Mouse (Mus musculus): Measurements from ENCODE around the gene Xylt1. TPM values are rescaled to one million over a fixed set of nuclear protein-coding genes. Genes with fewer than 3 reads are reported as not detected.

Xylt1 gene
- total RNA-seq, 2 experiments from 2014 or later: 7.6 to 8.6 TPM

DNA sequence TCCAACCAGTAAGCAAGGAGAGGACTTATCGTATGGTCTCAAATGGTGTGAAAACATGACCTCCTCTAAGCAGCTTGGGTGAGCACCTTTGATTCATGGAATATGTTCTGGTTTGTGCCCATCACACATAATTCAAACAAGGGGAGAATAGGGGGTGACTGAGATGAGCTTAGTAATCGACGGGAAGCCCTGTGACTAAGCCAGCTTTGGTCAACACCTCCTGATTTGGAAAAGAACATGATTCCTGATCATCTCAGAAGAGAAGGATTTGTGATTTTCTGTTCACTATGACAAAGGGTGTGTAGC, 306.2 kb downstream of the Xylt1 start:
- no peak for DNase-seq (ENCODE audit: low spot score in 2 of 2)

DNA sequence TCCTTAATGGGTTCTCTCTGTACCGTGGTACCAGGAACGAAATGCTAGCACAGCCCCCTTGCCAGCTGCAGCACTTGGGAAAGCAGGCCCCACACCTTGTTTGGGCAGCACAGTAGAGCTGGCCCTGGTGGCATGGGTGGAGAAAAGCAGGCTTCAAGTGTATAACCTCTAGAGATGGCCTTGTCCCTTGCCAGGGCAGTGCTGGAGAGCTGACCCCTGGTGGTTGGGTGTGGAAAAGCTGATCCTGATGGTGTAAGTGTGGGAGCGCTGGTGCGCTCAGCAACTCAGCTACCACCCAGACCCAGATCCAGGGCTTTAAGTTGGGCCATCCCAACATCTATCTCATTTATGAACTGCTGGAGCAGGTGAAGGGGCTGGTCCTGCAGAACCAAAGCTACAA, 314.8 kb downstream of the Xylt1 start:
- no peak for DNase-seq (ENCODE audit: low spot score in 2 of 2)

DNA sequence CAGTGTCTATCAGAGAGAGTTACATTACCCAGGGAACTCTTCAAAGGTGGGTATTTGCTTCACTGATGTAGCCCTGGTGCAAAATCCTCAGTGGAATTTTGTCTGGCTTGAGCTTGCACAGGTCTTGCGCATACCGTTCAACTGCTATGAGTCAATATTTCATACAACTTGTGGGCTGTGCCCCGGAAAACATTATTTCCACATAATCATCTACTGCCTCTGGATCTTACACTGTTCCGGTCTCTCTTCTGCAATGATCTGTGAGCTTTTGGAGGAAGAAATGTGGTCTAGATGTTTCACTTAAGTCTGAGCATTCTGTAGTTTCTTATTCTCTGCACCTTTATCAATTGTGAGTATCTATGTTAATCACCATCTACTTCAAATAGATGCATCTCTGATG, 316.9 kb downstream of the Xylt1 start:
- no peak for DNase-seq (ENCODE audit: low spot score in 2 of 2)

DNA sequence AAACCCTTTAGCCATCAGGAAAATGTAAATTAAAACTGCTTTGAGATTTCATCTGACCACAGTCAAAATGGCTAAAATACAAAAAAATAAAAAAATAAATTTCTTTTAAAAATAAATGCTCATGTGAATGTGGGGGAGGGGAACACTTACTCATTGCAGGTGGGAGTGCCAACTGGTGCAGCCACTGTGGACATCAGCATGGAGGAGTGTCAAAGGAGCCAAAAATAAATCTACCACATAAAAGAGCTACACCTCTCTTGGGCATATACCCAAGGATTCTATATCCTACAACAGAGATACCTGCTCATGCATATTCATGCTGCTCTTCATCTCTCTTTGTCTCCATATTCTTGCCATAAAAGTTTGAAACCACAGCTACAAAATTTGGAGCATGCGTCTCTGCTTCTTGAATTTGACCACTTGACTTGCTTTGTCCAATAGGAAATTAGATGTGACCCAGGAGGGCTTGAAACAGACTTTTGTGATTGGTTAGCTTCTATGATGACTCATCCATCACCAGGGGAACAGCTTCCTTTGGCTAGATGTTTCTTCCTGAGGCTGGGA, 317.9 kb downstream of the Xylt1 start:
- DNase-seq (ENCODE audit: low spot score in 2 of 2): no peak

DNA sequence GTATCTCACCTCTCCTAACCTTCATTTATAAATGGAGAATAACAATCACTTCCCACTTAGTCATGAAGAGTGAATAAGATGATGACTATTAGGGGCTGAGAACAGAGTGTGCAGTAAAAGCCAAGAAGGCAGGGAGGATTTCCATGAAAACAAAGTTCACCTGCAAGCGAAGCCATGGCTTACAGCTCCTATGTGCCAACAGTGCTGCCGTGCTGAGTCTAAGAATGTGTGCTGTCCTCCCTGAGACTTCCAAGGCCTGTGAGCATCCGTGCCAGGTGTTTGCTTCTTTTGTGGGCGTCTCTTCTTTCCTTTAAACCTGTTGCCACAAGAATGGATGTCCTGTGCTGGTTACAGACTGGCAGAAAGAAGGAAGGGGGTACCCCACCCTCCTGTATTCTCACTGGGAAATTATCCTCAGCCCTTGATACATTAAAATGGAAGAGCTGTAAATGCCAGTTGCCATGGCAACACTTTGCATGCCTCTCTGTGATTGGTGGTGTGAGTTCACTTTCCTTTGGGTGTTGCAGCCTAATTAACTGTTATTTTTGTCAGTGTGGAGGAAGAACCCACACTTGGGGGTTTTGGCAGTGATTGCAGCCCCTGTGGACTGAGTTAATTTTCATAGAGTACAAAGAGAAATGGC, 318.7 kb downstream of the Xylt1 start:
- no peak for DNase-seq (ENCODE audit: low spot score in 2 of 2)

DNA sequence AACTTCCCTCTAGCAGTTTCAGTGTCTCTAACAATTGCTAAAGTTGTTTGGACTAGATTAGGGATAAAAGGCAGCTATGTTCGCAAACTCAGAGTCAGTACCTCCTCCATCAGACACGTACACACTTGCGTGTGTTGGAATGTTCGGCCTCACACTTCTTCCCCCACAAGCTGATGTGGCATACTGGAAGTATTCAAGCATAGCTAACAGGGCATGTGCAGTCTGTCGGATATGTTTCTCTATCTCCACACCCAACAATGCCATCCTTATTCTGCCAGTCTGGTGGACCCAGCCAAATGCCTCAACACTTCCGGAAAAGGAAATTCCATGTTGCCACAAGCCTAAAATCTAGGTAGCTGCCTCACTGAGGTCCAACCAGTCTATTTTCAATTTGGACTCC, 319.3 kb downstream of the Xylt1 start:
- DNase-seq (ENCODE audit: low spot score in 2 of 2): no peak

DNA sequence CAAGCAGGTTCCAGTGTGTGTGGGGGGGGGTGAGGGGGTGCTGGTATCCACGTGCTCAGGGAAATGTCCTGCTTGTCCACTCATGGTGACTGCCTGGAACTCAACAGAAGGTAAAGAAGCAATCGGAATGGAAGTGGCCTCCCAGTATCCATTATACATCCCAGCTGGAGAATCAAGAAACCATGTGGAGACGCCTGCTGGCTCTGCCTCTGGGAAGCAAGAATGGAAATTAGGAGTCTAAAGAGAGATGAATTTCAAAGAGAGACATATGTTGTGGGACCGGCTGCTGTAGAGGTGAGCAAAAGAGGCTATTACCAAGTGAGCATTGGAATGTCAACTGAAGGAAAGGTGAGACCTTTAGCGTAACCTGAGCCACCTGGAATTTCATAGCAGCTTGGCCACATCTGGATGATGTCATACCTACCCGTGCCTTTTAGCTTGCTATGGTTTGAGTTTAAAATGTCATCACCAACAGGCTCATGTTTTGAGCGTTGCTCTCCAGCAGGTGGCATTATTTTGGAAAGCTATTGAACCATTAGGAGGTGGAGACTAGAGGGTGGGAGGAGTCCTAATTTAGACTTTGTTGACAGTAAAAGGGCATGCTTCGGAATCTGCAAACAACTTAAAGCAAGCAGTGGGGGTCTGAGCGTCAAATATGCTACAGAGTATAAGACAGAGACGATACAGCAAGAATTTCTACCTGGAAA, 329.3 kb downstream of the Xylt1 start:
- no peak for DNase-seq (ENCODE audit: low spot score in 2 of 2)

DNA sequence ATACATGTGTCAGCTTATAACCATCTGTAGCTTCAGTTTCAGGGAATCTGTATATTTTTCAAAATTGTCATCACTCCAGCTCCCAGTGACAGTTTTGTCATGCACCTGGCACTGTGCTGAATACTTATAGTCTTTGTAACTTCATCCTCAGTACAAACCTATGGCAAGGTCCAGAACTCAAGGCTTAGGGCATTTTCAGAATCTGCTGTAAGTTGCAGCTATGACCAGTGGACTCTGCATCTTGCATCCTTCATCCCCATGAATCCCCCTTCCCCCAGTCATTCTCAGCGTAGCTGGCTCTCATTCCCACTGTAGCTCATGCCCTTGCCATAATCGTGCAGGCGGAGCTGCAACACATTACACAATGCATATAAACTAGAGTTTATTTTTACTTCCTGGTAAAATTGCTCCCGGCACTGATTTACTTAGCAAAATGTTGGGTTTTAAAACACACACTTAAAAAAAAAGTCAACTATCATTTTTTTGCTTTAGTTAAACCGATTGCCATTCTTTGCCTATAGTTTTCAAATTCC, 336.2 kb downstream of the Xylt1 start:
- no peak for DNase-seq (ENCODE audit: low spot score in 2 of 2)

DNA sequence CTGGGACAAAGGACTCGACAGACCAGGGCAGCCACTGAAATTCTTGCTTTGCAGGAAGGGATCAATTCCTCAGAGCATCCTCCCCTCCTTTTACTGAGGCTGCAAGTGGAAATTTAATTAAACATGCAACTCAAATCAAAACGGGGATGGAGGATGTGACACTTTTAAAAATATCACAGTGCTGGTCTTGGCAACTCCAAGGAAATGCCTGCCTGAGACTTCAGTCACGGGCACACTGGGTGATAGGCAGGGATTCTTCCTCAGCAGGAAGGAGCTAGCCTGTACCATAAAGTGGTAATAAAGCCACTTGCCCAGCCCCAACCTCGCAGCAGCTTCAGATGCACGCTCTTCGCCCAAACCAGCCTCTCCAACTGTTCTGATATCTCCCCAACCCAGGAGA, 339.6 kb downstream of the Xylt1 start:
- DNase-seq (ENCODE audit: low spot score in 2 of 2): no peak
